ENCODE assay signal across 9 mouse cellular contexts in the genomic region with DNA sequence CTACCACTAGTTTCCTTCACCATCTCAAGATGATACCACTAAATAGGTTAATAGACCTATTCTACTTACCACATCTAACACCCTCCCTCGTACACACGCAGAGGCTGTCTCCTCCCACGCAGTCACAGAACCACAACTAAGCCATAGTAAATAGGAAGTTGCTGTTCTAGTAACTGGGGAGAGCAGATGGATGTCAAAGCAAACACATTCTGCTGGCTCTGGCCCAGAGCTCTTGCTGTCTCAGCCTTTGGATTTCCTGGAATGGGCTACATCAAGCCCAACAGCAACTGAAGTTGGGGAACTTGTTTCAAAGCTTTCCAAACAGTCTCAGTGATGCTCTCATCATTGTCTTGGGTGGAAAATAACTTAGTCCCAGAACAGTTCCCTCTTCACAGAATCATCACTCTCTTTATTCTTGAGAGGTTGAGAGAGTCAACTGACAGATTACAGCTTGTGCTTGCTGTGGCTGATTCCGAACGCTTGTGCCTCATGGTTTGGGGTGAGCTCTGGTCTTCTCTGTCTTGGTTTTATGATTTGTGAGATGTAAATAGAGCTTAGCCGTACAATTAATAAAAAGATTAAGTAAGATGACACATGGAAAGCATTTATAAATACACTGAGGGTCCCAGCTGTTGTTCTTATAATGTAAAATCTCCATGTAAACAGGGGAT.
DNase-seq lines count a peak whose midpoint lies in the region; ATAC-seq lines count a peak whose summit lies in the region.
"Had no signal": no experiment of that assay in that cellular context is flagged by ENCODE, and none has a peak within 500 bp of the region (broad histone marks: within the 10 kb centered on the region; RNA-seq: fewer than 3 reads in every experiment).

No protein-coding gene starts in this region.

- H3K9ac ChIP-seq in neural tube, embryonic 15.5 days (replicated peaks): no peak overlapping the region
- H3K9ac ChIP-seq: liver, embryonic 14.5 days had no signal

- DNase-seq in heart, adult 18-20 months: peak; percentile 61 to 83
- DNase-seq in heart, embryonic 10.5 days (ENCODE audit: low spot score): no peak
- peak; percentile 47 for DNase-seq in Muller cell, postnatal 12 days (ENCODE audit: inconsistent ontology term)
- DNase-seq in frontal cortex, postnatal 36 days (ENCODE audit: low spot score in 2 of 2): peak; percentile 20 to 25
- peak; percentile 57 to 58 for DNase-seq in kidney, postnatal 36 days

- peak; percentile 38 for ATAC-seq in megakaryocyte, adult 5-6 weeks (ENCODE audit: poor library complexity, severe bottlenecking)
- ATAC-seq in granulocyte monocyte progenitor cell, adult 5-6 weeks (replicated peaks; ENCODE audit: poor library complexity, severe bottlenecking): no peak
- ATAC-seq in neural tube, embryonic 15.5 days (ENCODE audit: low FRiP score): no peak

- H3K4me3 ChIP-seq in heart, embryonic 10.5 days: no peak overlapping the region
- H3K4me3 ChIP-seq in neural tube, embryonic 15.5 days (replicated peaks): no peak overlapping the region

- H3K4me2 ChIP-seq in neural tube, embryonic 15.5 days: no peak overlapping the region

- no peaks in the 10 kb centered on the region for H3K9me3 ChIP-seq in heart, embryonic 10.5 days
- no peaks in the 10 kb centered on the region for H3K9me3 ChIP-seq in neural tube, embryonic 15.5 days (replicated peaks)

- no peaks in the 10 kb centered on the region for H3K36me3 ChIP-seq in heart, embryonic 10.5 days
- no peaks in the 10 kb centered on the region for H3K36me3 ChIP-seq in neural tube, embryonic 15.5 days

- H3K27me3 ChIP-seq in heart, embryonic 10.5 days (ENCODE audit: insufficient read depth, poor library complexity, severe bottlenecking): no peaks in the 10 kb centered on the region
- no peaks in the 10 kb centered on the region for H3K27me3 ChIP-seq in neural tube, embryonic 15.5 days (replicated peaks)

- no peaks in the 10 kb centered on the region for H3K4me1 ChIP-seq in heart, embryonic 10.5 days
- H3K4me1 ChIP-seq in neural tube, embryonic 15.5 days: no peaks in the 10 kb centered on the region

- WGBS in heart, embryonic 10.5 days: 77% methylated on average over 6 of the region's 6 CpGs
- WGBS in neural tube, embryonic 15.5 days: 86% methylated on average over 6 of the region's 6 CpGs

- H3K27ac ChIP-seq in heart, embryonic 10.5 days: no peak overlapping the region
- H3K27ac ChIP-seq in neural tube, embryonic 15.5 days (replicated peaks): no peak overlapping the region
- H3K27ac ChIP-seq: liver, embryonic 14.5 days had no signal
